Mouse (Mus musculus) CH12.LX (cell line): ENCODE data around the gene Zfyve27.

Experiments
- BHLHE40 ChIP-seq: IDR thresholded peaks from 2 replicates; pipeline ENCODE4 v1.6.1; 2011; ENCODE audit warnings: mild to moderate bottlenecking, low read depth, low read length, improper control_type of control experiment
- CTCF ChIP-seq, 2 experiments: IDR thresholded peaks in 1 of 2; conservative IDR thresholded peaks in 1 of 2; 2 replicates each; pipeline ENCODE4 v1.5.1; 2011 to 2012; ENCODE audit warnings: low read depth in 2 of 2, low read length in 2 of 2, improper control_type of control experiment in 1 of 2, inconsistent platforms in 1 of 2, mild to moderate bottlenecking in 1 of 2, moderate library complexity in 1 of 2
- E2F4 ChIP-seq: IDR thresholded peaks from 2 replicates; pipeline ENCODE4 v1.6.1; 2011; ENCODE audit warnings: low read depth, low read length, improper control_type of control experiment; ENCODE audit not compliant: insufficient replicate concordance
- EP300 ChIP-seq: IDR thresholded peaks from 2 replicates; pipeline ENCODE4 v1.6.1; 2011; ENCODE audit warnings: low read length, improper control_type of control experiment
- GABPA ChIP-seq: IDR thresholded peaks from 2 replicates; pipeline ENCODE4 v1.6.1; 2012; ENCODE audit warnings: low read depth, low read length, improper control_type of control experiment, inconsistent platforms; ENCODE audit not compliant: insufficient replicate concordance
- MAFK ChIP-seq: IDR thresholded peaks from 2 replicates; pipeline ENCODE4 v1.6.1; 2011; ENCODE audit warnings: low read length, improper control_type of control experiment; ENCODE audit not compliant: insufficient replicate concordance
- MAX ChIP-seq: IDR thresholded peaks from 2 replicates; pipeline ENCODE4 v1.6.1; 2011; ENCODE audit warnings: low read length, improper control_type of control experiment
- MAZ ChIP-seq: IDR thresholded peaks from 2 replicates; pipeline ENCODE4 v1.6.1; 2012; ENCODE audit warnings: low read depth, mild to moderate bottlenecking, inconsistent platforms, low read length, improper control_type of control experiment, moderate library complexity
- NELFE ChIP-seq: IDR thresholded peaks from 2 replicates; pipeline ENCODE4 v1.6.1; 2011; ENCODE audit warnings: low read depth, low read length, improper control_type of control experiment
- POLR2A ChIP-seq: IDR thresholded peaks from 2 replicates; pipeline ENCODE4 v1.6.1; 2011; ENCODE audit warnings: low read depth, mild to moderate bottlenecking, improper control_type of control experiment, low read length
- SIN3A ChIP-seq: IDR thresholded peaks from 2 replicates; pipeline ENCODE4 v1.6.1; 2012; ENCODE audit warnings: low read length, improper control_type of control experiment, inconsistent platforms
- ZC3H11A ChIP-seq: IDR thresholded peaks from 2 replicates; pipeline ENCODE4 v1.6.1; 2012; ENCODE audit warnings: low read depth, mild to moderate bottlenecking, inconsistent platforms, low read length, improper control_type of control experiment
- ZKSCAN1 ChIP-seq: IDR thresholded peaks from 2 replicates; pipeline ENCODE4 v1.6.1; 2012; ENCODE audit warnings: low read depth, inconsistent platforms, low read length, improper control_type of control experiment, borderline replicate concordance

DNA sequence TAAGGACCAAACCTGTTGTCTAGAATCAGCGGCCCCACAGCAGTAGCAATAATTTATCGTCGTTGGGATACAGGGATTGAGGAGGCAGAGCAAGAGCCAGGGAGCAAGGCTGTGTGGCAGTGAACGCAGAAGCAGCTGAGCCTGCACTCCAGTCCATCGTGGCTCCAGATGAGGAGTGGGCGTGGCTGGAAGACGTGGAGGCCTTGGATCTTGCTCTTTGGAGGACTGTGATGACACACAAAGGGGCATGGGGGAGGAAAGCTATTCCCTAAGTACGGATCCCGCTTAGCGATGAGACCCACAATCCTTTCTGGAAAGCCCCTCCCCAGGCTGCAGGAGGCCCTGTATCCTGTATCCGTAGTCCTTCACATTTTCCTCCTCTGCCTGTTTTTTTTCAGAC lies 34.3 kb downstream of the Zfyve27 start:
- TF ChIP-seq POLR2A (no peak), ZC3H11A (no peak), MAZ (no peak), MAFK (no peak), E2F4 (no peak), GABPA (no peak), MAX (no peak), ZKSCAN1 (no peak), CTCF (conservative IDR thresholded peaks at IDR 0.05 in 1 of 2, IDR thresholded peaks at IDR 0.05 in 1 of 2; ENCODE audit: low read depth in 2 of 2, low read length in 2 of 2) (no peak), EP300 (no peak), BHLHE40 (no peak), NELFE (no peak), SIN3A (no peak)
